Mouse (Mus musculus) embryonic facial prominence, embryonic 11.5 days (tissue): Measurements from ENCODE around the gene Fgfr2. TPM values are rescaled to one million over a fixed set of nuclear protein-coding genes. Genes with fewer than 3 reads are reported as not detected.

Experiments used
- ATAC-seq: fragments of 200-750 bp; cut with Nextera tagmentation; replicated peaks from 2 replicates; pipeline ENCODE4 v1.8.0; 2017; ENCODE audit warnings: low read depth; ENCODE audit not compliant: insufficient number of reproducible peaks, low FRiP score, low TSS enrichment
- DNase-seq: peaks from one replicate; pipeline ENCODE4 v3.0.0-alpha.2; 2015; ENCODE audit warnings: low spot score
- H3K27ac ChIP-seq: fragments of 300-500 bp; sonication (generic); replicated peaks from 2 replicates; pipeline ENCODE4 v1.5.1; 2014; ENCODE audit warnings: mild to moderate bottlenecking, low read depth, low read length, control low read depth
- H3K27me3 ChIP-seq: fragments of 300-500 bp; sonication (generic); 2 replicates; pipeline ENCODE4 v1.6.1; 2014; ENCODE audit warnings: mild to moderate bottlenecking, low read length, moderate library complexity, mixed read lengths; ENCODE audit not compliant: control insufficient read depth, insufficient read depth
- H3K36me3 ChIP-seq: fragments of 300-500 bp; sonication (generic); replicated peaks from 2 replicates; pipeline ENCODE4 v1.6.1; 2014; ENCODE audit warnings: low read depth, mild to moderate bottlenecking, low read length, moderate library complexity, mixed read lengths; ENCODE audit not compliant: control insufficient read depth, insufficient read depth
- H3K4me1 ChIP-seq: fragments of 300-500 bp; sonication (generic); 2 replicates; pipeline ENCODE4 v1.6.1; 2014; ENCODE audit warnings: low read length, mixed read lengths; ENCODE audit not compliant: control insufficient read depth, insufficient read depth
- H3K4me2 ChIP-seq: fragments of 300-500 bp; sonication (generic); 2 replicates; pipeline ENCODE4 v1.6.1; 2014; ENCODE audit warnings: low read depth, mild to moderate bottlenecking, control low read depth, low read length, moderate library complexity
- H3K4me3 ChIP-seq: fragments of 300-500 bp; sonication (generic); 2 replicates; pipeline ENCODE4 v1.5.1; 2014; ENCODE audit warnings: low read depth, low read length, control low read depth
- H3K9ac ChIP-seq: fragments of 300-500 bp; sonication (generic); replicated peaks from 2 replicates; pipeline ENCODE4 v1.6.1; 2014; ENCODE audit warnings: mild to moderate bottlenecking, control low read depth, low read length
- H3K9me3 ChIP-seq: fragments of 300-500 bp; sonication (generic); replicated peaks from 2 replicates; pipeline ENCODE4 v1.6.1; 2016; ENCODE audit warnings: mild to moderate bottlenecking, low read length, inconsistent platforms, mixed read lengths; ENCODE audit not compliant: control insufficient read depth
- WGBS: fragments of 180-500 bp; shearing (Covaris S2); extraction: QIAGEN DNeasy Blood & Tissue Kit; methylation state at CpG from one replicate; pipeline ENCODE4 v1.1.7; 2014; 5-methylcytosine and 5-hydroxymethylcytosine counted together
- polyA plus RNA-seq: library from polyadenylated mRNA; unstranded; fragments of >200 nt; fragmentation: Nextera tagmentation; extraction: Ambion mirVana; gene quantifications from 2 replicates; pipeline ENCODE4 v1.2.1, GENCODE M21; 2014

Gene Fgfr2
- polyA plus RNA-seq, 1 experiment from 2014 or later, result 75.6 TPM

GRCm38 (mm10) chr7:131465735-131466134, 1657.4 kb downstream of the Fgfr2 start:
- no peaks in the 10 kb centered on the region for H3K27me3 ChIP-seq
- no peaks in the 10 kb centered on the region for H3K9me3 ChIP-seq
- no peak overlapping the region for H3K9ac ChIP-seq
- 49% methylated on average over 3 of the region's 3 CpGs for WGBS
- ATAC-seq (no peak), DNase-seq (no peak)
- no peaks in the 10 kb centered on the region for H3K36me3 ChIP-seq
- no peaks in the 10 kb centered on the region for H3K4me1 ChIP-seq
- H3K27ac ChIP-seq, result no peak overlapping the region
- no peak overlapping the region for H3K4me2 ChIP-seq
- H3K4me3 ChIP-seq, result no peak overlapping the region

DNA sequence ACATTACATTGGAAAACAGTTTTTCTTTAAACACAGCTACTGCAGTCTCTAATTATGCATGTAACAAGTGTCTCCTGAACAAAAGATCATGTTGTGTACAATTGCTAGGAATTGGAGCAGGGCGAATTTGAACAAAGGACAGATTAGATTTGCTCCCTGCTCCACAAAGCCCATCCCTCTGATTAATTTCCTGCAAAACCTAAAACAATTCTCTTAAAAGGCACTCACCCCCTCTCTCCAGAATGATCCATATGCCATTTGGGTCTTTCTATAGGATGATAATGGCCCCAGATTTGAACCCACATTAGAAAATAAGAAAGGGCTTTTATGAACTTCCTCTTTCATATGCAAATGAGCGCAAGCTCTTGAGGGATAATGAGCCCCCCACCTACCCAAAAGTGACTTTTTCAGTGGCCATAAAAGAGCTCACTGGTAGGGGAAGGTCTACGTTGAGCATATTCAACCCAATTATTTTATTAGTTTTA, 1658.0 kb downstream of the Fgfr2 start:
- Histone ChIP-seq H3K9ac (no peak overlapping the region), H3K4me1 (no peaks in the 10 kb centered on the region), H3K27me3 (no peaks in the 10 kb centered on the region), H3K36me3 (no peaks in the 10 kb centered on the region), H3K4me2 (no peak overlapping the region), H3K4me3 (no peak overlapping the region), H3K9me3 (no peaks in the 10 kb centered on the region), H3K27ac (no peak overlapping the region)
- DNase-seq (peak; percentile 26), ATAC-seq (no peak)
- WGBS, result 44% methylated on average over 3 of the region's 3 CpGs

- no peak overlapping the region for H3K4me3 ChIP-seq
- no peak for DNase-seq
- no peak overlapping the region for H3K4me2 ChIP-seq
- no peaks in the 10 kb centered on the region for H3K36me3 ChIP-seq
- H3K4me1 ChIP-seq, result no peaks in the 10 kb centered on the region
- no peak overlapping the region for H3K27ac ChIP-seq
- no peak overlapping the region for H3K9ac ChIP-seq
- WGBS, result 85% methylated on average over 5 of the region's 5 CpGs
- ATAC-seq, result no peak
- H3K9me3 ChIP-seq, result no peaks in the 10 kb centered on the region
- H3K27me3 ChIP-seq, result no peaks in the 10 kb centered on the region
Observed at GRCm38 (mm10) chr7:131456714-131457113, 1666.4 kb downstream of the Fgfr2 start.

DNA sequence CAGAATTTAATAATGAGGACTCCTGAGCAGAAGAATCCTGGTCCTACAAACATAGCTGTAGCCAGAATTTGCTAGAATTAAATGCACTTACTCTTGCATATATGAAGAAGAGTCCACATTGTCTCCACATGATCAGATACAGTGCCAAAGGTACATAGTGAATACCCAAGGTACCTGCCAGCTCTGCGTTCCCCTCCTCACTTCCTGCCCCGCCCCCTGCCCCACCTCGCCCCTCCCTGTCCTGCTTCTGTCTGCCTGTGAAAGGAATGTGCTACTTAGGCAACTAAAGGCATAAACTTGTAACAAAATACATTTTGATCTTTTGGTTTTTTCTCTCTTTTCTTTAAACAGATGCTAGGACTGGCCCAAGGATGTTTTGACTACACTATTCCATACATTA, 1686.1 kb downstream of the Fgfr2 start:
- ATAC-seq (no peak), DNase-seq (no peak)
- H3K27me3 ChIP-seq, result no peaks in the 10 kb centered on the region
- no peaks in the 10 kb centered on the region for H3K4me1 ChIP-seq
- no peak overlapping the region for H3K9ac ChIP-seq
- H3K9me3 ChIP-seq, result no peaks in the 10 kb centered on the region
- no peaks in the 10 kb centered on the region for H3K36me3 ChIP-seq
- WGBS, result 57% methylated on average over 3 of the region's 3 CpGs
- no peak overlapping the region for H3K4me2 ChIP-seq
- H3K27ac ChIP-seq, result no peak overlapping the region
- no peak overlapping the region for H3K4me3 ChIP-seq

DNA sequence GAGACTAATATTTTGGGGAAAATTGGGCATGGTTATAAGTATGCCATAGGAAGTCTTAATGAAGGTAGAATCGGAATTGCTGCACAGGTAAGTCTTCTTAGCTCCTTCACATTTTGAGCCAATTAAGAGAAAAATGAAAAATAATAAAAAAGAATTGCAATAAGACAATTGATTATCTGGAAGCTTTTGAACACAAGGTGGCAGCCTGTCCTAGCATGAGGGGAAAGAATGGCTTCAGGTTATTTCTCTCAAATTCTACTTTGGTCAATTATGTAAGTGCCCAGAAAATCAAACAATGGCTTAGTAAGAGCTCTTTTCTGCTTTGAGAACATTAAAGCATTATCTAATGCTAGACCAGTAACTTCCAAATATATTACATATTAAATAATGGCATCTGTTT, 1688.9 kb downstream of the Fgfr2 start:
- 72% methylated on average over 1 of the region's 1 CpGs for WGBS
- DNase-seq, result no peak
- H3K9ac ChIP-seq, result no peak overlapping the region
- H3K4me3 ChIP-seq, result no peak overlapping the region
- H3K27ac ChIP-seq, result no peak overlapping the region
- no peaks in the 10 kb centered on the region for H3K27me3 ChIP-seq
- no peaks in the 10 kb centered on the region for H3K36me3 ChIP-seq
- no peaks in the 10 kb centered on the region for H3K4me1 ChIP-seq
- no peaks in the 10 kb centered on the region for H3K9me3 ChIP-seq
- no peak overlapping the region for H3K4me2 ChIP-seq
- no peak for ATAC-seq

GRCm38 (mm10) chr7:131432244-131432643, 1690.9 kb downstream of the Fgfr2 start:
- H3K27me3 ChIP-seq, result no peaks in the 10 kb centered on the region
- no peak overlapping the region for H3K4me3 ChIP-seq
- WGBS, result 10% methylated on average over 1 of the region's 1 CpGs
- H3K4me2 ChIP-seq, result no peak overlapping the region
- no peaks in the 10 kb centered on the region for H3K4me1 ChIP-seq
- H3K9ac ChIP-seq, result no peak overlapping the region
- H3K9me3 ChIP-seq, result no peaks in the 10 kb centered on the region
- no peak overlapping the region for H3K27ac ChIP-seq
- no peaks in the 10 kb centered on the region for H3K36me3 ChIP-seq
- ATAC-seq, result no peak
- peak; percentile 71 for DNase-seq

DNA sequence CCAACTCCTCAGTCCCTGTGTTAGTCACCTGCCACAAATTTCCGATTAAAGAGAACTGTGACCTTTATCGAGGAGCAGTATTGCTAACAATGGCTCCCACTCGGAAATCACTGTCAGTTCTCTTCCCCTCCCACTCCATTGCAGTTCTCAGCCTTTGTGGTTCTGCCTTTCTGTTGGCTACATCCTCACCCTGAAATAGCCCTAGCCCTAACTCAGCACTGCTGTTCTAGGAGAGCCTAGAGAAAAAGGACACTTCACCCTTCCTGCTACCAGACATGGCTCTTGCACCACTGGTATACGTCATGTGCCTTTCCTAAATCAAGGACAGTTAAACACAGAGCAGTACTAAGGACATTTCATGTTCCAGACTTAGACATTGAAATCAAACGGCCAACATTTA, 1695.8 kb downstream of the Fgfr2 start:
- Histone ChIP-seq H3K4me1 (no peaks in the 10 kb centered on the region), H3K36me3 (no peaks in the 10 kb centered on the region), H3K4me2 (no peak overlapping the region), H3K9me3 (no peaks in the 10 kb centered on the region), H3K27ac (no peak overlapping the region), H3K9ac (no peak overlapping the region), H3K27me3 (no peaks in the 10 kb centered on the region), H3K4me3 (no peak overlapping the region)
- 85% methylated on average over 5 of the region's 5 CpGs for WGBS
- ATAC-seq (no peak), DNase-seq (no peak)

GRCm38 (mm10) chr7:131424912-131425311, 1698.2 kb downstream of the Fgfr2 start:
- no peak for ATAC-seq
- H3K36me3 ChIP-seq, result no peaks in the 10 kb centered on the region
- H3K27me3 ChIP-seq, result no peaks in the 10 kb centered on the region
- no peak overlapping the region for H3K4me3 ChIP-seq
- H3K9me3 ChIP-seq, result no peaks in the 10 kb centered on the region
- no peaks in the 10 kb centered on the region for H3K4me1 ChIP-seq
- WGBS, result 92% methylated on average over 2 of the region's 2 CpGs
- H3K4me2 ChIP-seq, result no peak overlapping the region
- no peak overlapping the region for H3K27ac ChIP-seq
- DNase-seq, result no peak
- H3K9ac ChIP-seq, result no peak overlapping the region
